Mouse (Mus musculus): Measurements from ENCODE around the gene Ajuba. TPM values are rescaled to one million over a fixed set of nuclear protein-coding genes. Genes with fewer than 3 reads are reported as not detected.

Gene Ajuba
- total and polyA plus RNA-seq, 3 experiments, result 0.08 TPM; not detected in 1

- no peaks in the 10 kb centered on the region for H3K79me2 ChIP-seq (ENCODE audit: control insufficient read depth, insufficient read depth, low read length, poor library complexity)
- peaks cover 7 to 20% of the 10 kb centered on the region in 2 experiments for H3K4me1 ChIP-seq (ENCODE audit: control insufficient read depth in 1 of 2, insufficient read depth in 2 of 2, low read length in 2 of 2)
- peaks cover 0 to 8% of the 10 kb centered on the region in 2 experiments; a peak in 2 of 4 replicates for H3K36me3 ChIP-seq (ENCODE audit: control insufficient read depth in 1 of 2, insufficient read depth in 2 of 2, low read length in 2 of 2)
- no peaks in the 10 kb centered on the region for H3K27me3 ChIP-seq (ENCODE audit: control insufficient read depth in 1 of 2, insufficient read depth in 2 of 2, low read length in 2 of 2)
- DNase-seq (ENCODE audit: low read depth, low spot score), result no peak
- no peak overlapping the region for H3K4me3 ChIP-seq (ENCODE audit: control insufficient read depth in 1 of 2, insufficient read depth in 1 of 2, low read depth in 2 of 2, low read length in 2 of 2)
- no peak overlapping the region for H3K27ac ChIP-seq (ENCODE audit: control insufficient read depth, low read depth, low read length)
- TF ChIP-seq ELF1 (IDR thresholded peaks at IDR 0.05; ENCODE audit: low read depth, low read length) (no peak), MAZ (IDR thresholded peaks at IDR 0.05; ENCODE audit: low read depth, low read length) (no peak), MYB (IDR thresholded peaks at IDR 0.05; ENCODE audit: low read depth, low read length) (no peak), CTCF (IDR thresholded peaks at IDR 0.05 in 2 of 3, conservative IDR thresholded peaks at IDR 0.05 in 1 of 3; ENCODE audit: control insufficient read depth in 1 of 3, insufficient read depth in 1 of 3, low read depth in 2 of 3, low read length in 3 of 3, poor library complexity in 1 of 3, severe bottlenecking in 1 of 3) (peak in 2 of 3 experiments; percentile 40; a peak in 5 of 6 replicates), NRF1 (IDR thresholded peaks at IDR 0.05; ENCODE audit: insufficient read depth, low read depth, low read length, poor library complexity, severe bottlenecking) (no peak), JUND (IDR thresholded peaks at IDR 0.05; ENCODE audit: low read depth, low read length) (no peak), GABPA (IDR thresholded peaks at IDR 0.05; ENCODE audit: low read depth, low read length) (no peak), GATA1 (IDR thresholded peaks at IDR 0.05; ENCODE audit: low read depth, low read length) (no peak), RCOR1 (IDR thresholded peaks at IDR 0.05; ENCODE audit: low read depth, low read length) (no peak)
- H3K9me3 ChIP-seq (replicated peaks; ENCODE audit: insufficient read depth, low read length), result no peaks in the 10 kb centered on the region
- no peak overlapping the region for H3K9ac ChIP-seq (ENCODE audit: control insufficient read depth, low read depth, low read length, poor library complexity, severe bottlenecking)
These were observed 16.7 kb upstream of the Ajuba start for GRCm38 (mm10) chr14:54594055-54594454.

DNA sequence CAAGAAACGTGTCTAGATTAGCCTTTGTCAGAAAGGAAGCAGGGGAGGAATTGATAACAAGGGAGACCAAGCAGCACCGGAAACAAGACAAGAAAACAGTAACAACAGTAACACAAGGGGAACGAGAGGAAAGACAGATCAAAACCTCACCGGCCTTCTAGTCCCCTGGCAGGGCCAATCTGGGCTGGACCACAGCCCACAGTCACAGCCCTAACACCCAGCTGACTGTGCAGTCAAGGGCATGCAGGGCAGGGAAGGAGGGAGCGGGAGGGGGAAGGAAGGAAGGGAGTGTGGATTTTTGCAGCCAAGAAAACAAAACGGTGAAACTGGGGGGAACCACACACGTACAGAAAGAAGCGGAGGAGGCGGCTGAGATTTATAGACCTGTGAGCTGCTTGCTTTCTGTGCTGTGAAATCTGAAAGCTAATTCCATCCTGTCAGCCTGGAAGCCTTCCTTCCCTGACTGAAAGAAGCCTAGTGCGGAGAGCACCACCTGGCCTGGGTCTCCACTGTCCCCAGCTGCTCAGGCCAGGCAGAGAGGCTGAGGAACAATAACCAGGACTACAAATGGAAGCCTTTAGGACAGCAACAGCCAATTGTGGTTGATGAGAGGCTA, 15.1 kb upstream of the Ajuba start:
- no peaks in the 10 kb centered on the region for H3K9me3 ChIP-seq (replicated peaks; ENCODE audit: insufficient read depth, low read length)
- peaks cover 10 to 23% of the 10 kb centered on the region in 2 experiments for H3K4me1 ChIP-seq (ENCODE audit: control insufficient read depth in 1 of 2, insufficient read depth in 2 of 2, low read length in 2 of 2)
- H3K27ac ChIP-seq (ENCODE audit: control insufficient read depth, low read depth, low read length), result peak overlapping the region; percentile 25
- TF ChIP-seq USF1 (IDR thresholded peaks at IDR 0.05; ENCODE audit: low read depth, low read length), result no peak
- peak; percentile 82 for TF ChIP-seq GATA1 (IDR thresholded peaks at IDR 0.05; ENCODE audit: low read depth, low read length)
- no peak for TF ChIP-seq ZMIZ1 (IDR thresholded peaks at IDR 0.05; ENCODE audit: low read depth, low read length)
- no peak for TF ChIP-seq GABPA (IDR thresholded peaks at IDR 0.05; ENCODE audit: low read depth, low read length)
- no peak for TF ChIP-seq CHD2 (IDR thresholded peaks at IDR 0.05; ENCODE audit: low read length)
- no peak for TF ChIP-seq E2F4 (IDR thresholded peaks at IDR 0.05; ENCODE audit: borderline replicate concordance, low read depth, low read length)
- no peak for TF ChIP-seq NELFE (IDR thresholded peaks at IDR 0.05; ENCODE audit: low read depth, low read length)
- no peak for TF ChIP-seq ZKSCAN1 (IDR thresholded peaks at IDR 0.05; ENCODE audit: low read depth, low read length)
- TF ChIP-seq NRF1 (IDR thresholded peaks at IDR 0.05; ENCODE audit: insufficient read depth, low read depth, low read length, poor library complexity, severe bottlenecking), result no peak
- TF ChIP-seq MAFK (IDR thresholded peaks at IDR 0.05; ENCODE audit: borderline replicate concordance, low read depth, low read length), result no peak
- TF ChIP-seq POLR2A (IDR thresholded peaks at IDR 0.05; ENCODE audit: control insufficient read depth in 1 of 2, insufficient read depth in 1 of 2, low read depth in 1 of 2, low read length in 2 of 2, poor library complexity in 1 of 2), result no peak
- 0 out of 2 replicates have a peak, but pooled peaks have one; percentile 16 for TF ChIP-seq HCFC1 (IDR thresholded peaks at IDR 0.05; ENCODE audit: low read depth, low read length)
- TF ChIP-seq MYC (IDR thresholded peaks at IDR 0.05; ENCODE audit: low read depth, low read length), result no peak
- no peak for TF ChIP-seq MAX (IDR thresholded peaks at IDR 0.05; ENCODE audit: low read length)
- no peak; the same call in 1 of the 2 replicates for TF ChIP-seq TBP (IDR thresholded peaks at IDR 0.05; ENCODE audit: low read depth, low read length)
- TF ChIP-seq ETS1 (IDR thresholded peaks at IDR 0.05; ENCODE audit: low read depth, low read length), result peak; percentile 72
- TF ChIP-seq TCF12 (IDR thresholded peaks at IDR 0.05; ENCODE audit: low read depth, low read length), result peak; percentile 80
- peak; percentile 64; the same call in 1 of the 2 replicates for TF ChIP-seq BHLHE40 (IDR thresholded peaks at IDR 0.05; ENCODE audit: borderline replicate concordance, low read depth, low read length)
- no peak for TF ChIP-seq RAD21 (IDR thresholded peaks at IDR 0.05; ENCODE audit: low read depth, low read length)
- TF ChIP-seq RCOR1 (IDR thresholded peaks at IDR 0.05; ENCODE audit: low read depth, low read length), result peak; percentile 37; the same call in 1 of the 2 replicates
- no peak for TF ChIP-seq USF2 (IDR thresholded peaks at IDR 0.05; ENCODE audit: borderline replicate concordance in 1 of 2, insufficient read depth in 1 of 2, low read depth in 1 of 2, low read length in 2 of 2)
- TF ChIP-seq POLR2AphosphoS5 (IDR thresholded peaks at IDR 0.05; ENCODE audit: borderline replicate concordance, low read depth, low read length), result no peak
- no peak for TF ChIP-seq JUND (IDR thresholded peaks at IDR 0.05; ENCODE audit: low read depth, low read length)
- TF ChIP-seq CTCF (IDR thresholded peaks at IDR 0.05 in 2 of 3, conservative IDR thresholded peaks at IDR 0.05 in 1 of 3; ENCODE audit: control insufficient read depth in 1 of 3, insufficient read depth in 1 of 3, low read depth in 2 of 3, low read length in 3 of 3, poor library complexity in 1 of 3, severe bottlenecking in 1 of 3), result no peak
- TF ChIP-seq MXI1 (IDR thresholded peaks at IDR 0.05; ENCODE audit: low read depth, low read length), result no peak
- TF ChIP-seq POLR2AphosphoS2 (IDR thresholded peaks at IDR 0.05; ENCODE audit: low read length), result no peak
- TF ChIP-seq MYB (IDR thresholded peaks at IDR 0.05; ENCODE audit: low read depth, low read length), result no peak

More for the DNA sequence above, 15.1 kb upstream of the Ajuba start:
- H3K27me3 ChIP-seq (ENCODE audit: control insufficient read depth in 1 of 2, insufficient read depth in 2 of 2, low read length in 2 of 2), result no peaks in the 10 kb centered on the region
- DNase-seq (ENCODE audit: low read depth, low spot score), result peak; percentile 87
- H3K36me3 ChIP-seq (ENCODE audit: control insufficient read depth in 1 of 2, insufficient read depth in 2 of 2, low read length in 2 of 2), result peaks cover 0 to 12% of the 10 kb centered on the region in 2 experiments; a peak in 2 of 4 replicates
- peak overlapping the region; percentile 0 for H3K9ac ChIP-seq (ENCODE audit: control insufficient read depth, low read depth, low read length, poor library complexity, severe bottlenecking)
- H3K79me2 ChIP-seq (ENCODE audit: control insufficient read depth, insufficient read depth, low read length, poor library complexity), result no peaks in the 10 kb centered on the region
- peak overlapping the region in 1 of 2 experiments; percentile 21; a peak in 1 of 4 replicates for H3K4me3 ChIP-seq (ENCODE audit: control insufficient read depth in 1 of 2, insufficient read depth in 1 of 2, low read depth in 2 of 2, low read length in 2 of 2)
